Mouse (Mus musculus) 416B (cell line): ENCODE measurements around the gene Tmc3.
A peak's percentile ranks its signal among the peaks of the same experiment; 100 is the strongest.

Experiments
- DNase-seq: peaks from one replicate; pipeline ENCODE4 v3.0.0; 2011; ENCODE audit warnings: low read depth

The Tmc3 gene

GRCm38 (mm10) chr7:83584639-83585471 lies at the start of gene Tmc3:
Gene Tmc3, plus strand, starts transcription at chr7:83584927.
- DNase-seq = no peak

GRCm38 (mm10) chr7:83541536-83542169 lies 43.1 kb upstream of the Tmc3 start:
- DNase-seq = no peak

- DNase-seq = no peak
These were observed 35.9 kb upstream of the Tmc3 start for GRCm38 (mm10) chr7:83548686-83549352.

GRCm38 (mm10) chr7:83549353-83549774 lies 35.4 kb upstream of the Tmc3 start:
- no peak for DNase-seq

GRCm38 (mm10) chr7:83549951-83550407 lies 34.7 kb upstream of the Tmc3 start:
- DNase-seq = peak; percentile 62

GRCm38 (mm10) chr7:83554477-83554876 lies 30.2 kb upstream of the Tmc3 start:
- DNase-seq = no peak

- peak; percentile 89 for DNase-seq
These were observed 28.2 kb upstream of the Tmc3 start for GRCm38 (mm10) chr7:83556488-83556887.

GRCm38 (mm10) chr7:83558741-83559280 lies 25.9 kb upstream of the Tmc3 start:
- no peak for DNase-seq

- DNase-seq = no peak
These were observed 25.2 kb upstream of the Tmc3 start for GRCm38 (mm10) chr7:83559495-83559894.

- no peak for DNase-seq
These were observed 22.9 kb upstream of the Tmc3 start for GRCm38 (mm10) chr7:83561849-83562248.

- DNase-seq = peak; percentile 70
These were observed 20.0 kb upstream of the Tmc3 start for GRCm38 (mm10) chr7:83564635-83565291.

GRCm38 (mm10) chr7:83565976-83566375 lies 18.8 kb upstream of the Tmc3 start:
- no peak for DNase-seq

GRCm38 (mm10) chr7:83567841-83568500 lies 16.8 kb upstream of the Tmc3 start:
- DNase-seq = peak; percentile 65

GRCm38 (mm10) chr7:83568815-83569214 lies 15.9 kb upstream of the Tmc3 start:
- DNase-seq = no peak

- DNase-seq = no peak
These were observed 15.3 kb upstream of the Tmc3 start for GRCm38 (mm10) chr7:83569436-83569835.

- no peak for DNase-seq
These were observed 13.7 kb upstream of the Tmc3 start for GRCm38 (mm10) chr7:83571077-83571476.

GRCm38 (mm10) chr7:83571901-83572300 lies 12.8 kb upstream of the Tmc3 start:
- no peak for DNase-seq

- DNase-seq = no peak
These were observed 12.3 kb upstream of the Tmc3 start for GRCm38 (mm10) chr7:83572451-83572850.

- no peak for DNase-seq
These were observed 3.8 kb upstream of the Tmc3 start for GRCm38 (mm10) chr7:83580946-83581345.

- DNase-seq = no peak
These were observed 9.3 kb downstream of the Tmc3 start for GRCm38 (mm10) chr7:83594056-83594455.

- no peak for DNase-seq
These were observed 12.3 kb downstream of the Tmc3 start for GRCm38 (mm10) chr7:83597063-83597462.
